Mouse (Mus musculus) limb, embryonic 12.5 days (tissue): ENCODE measurements around the gene Arl15. TPM values are rescaled to one million over a fixed set of nuclear protein-coding genes. Genes with fewer than 3 reads are reported as not detected.

Experiments
- ATAC-seq: fragments of 200-750 bp; cut with Nextera tagmentation; 2 replicates; pipeline ENCODE4 v1.8.0; 2017; ENCODE audit warnings: low read depth, moderate TSS enrichment; ENCODE audit not compliant: insufficient number of reproducible peaks, insufficient read depth, low FRiP score, low TSS enrichment
- H3K27ac ChIP-seq: fragments of 300-500 bp; sonication (generic); 2 replicates; pipeline ENCODE4 v1.5.1; 2016; ENCODE audit warnings: mild to moderate bottlenecking, moderate library complexity
- H3K27me3 ChIP-seq: fragments of 300-500 bp; sonication (generic); 2 replicates; pipeline ENCODE4 v1.6.1; 2016; ENCODE audit warnings: mild to moderate bottlenecking, moderate library complexity
- H3K36me3 ChIP-seq: fragments of 300-500 bp; sonication (generic); 2 replicates; pipeline ENCODE4 v1.6.1; 2016; ENCODE audit warnings: mild to moderate bottlenecking, moderate library complexity
- H3K4me1 ChIP-seq: fragments of 300-500 bp; sonication (generic); replicated peaks from 2 replicates; pipeline ENCODE4 v1.6.1; 2016
- H3K4me2 ChIP-seq: fragments of 300-500 bp; sonication (generic); 2 replicates; pipeline ENCODE4 v1.6.1; 2016; ENCODE audit warnings: mild to moderate bottlenecking, moderate library complexity
- H3K4me3 ChIP-seq: fragments of 300-500 bp; sonication (generic); replicated peaks from 2 replicates; pipeline ENCODE4 v1.5.1; 2016; ENCODE audit warnings: mild to moderate bottlenecking
- H3K9ac ChIP-seq: fragments of 300-500 bp; sonication (generic); replicated peaks from 2 replicates; pipeline ENCODE4 v1.6.1; 2016; ENCODE audit warnings: mild to moderate bottlenecking, moderate library complexity
- H3K9me3 ChIP-seq: fragments of 300-500 bp; sonication (generic); 2 replicates; pipeline ENCODE4 v1.6.1; 2016; ENCODE audit warnings: mild to moderate bottlenecking, moderate library complexity
- WGBS: fragments of 180-500 bp; shearing (Covaris S2); methylation state at CpG from one replicate; pipeline ENCODE4 v1.1.7; 2016; 5-methylcytosine and 5-hydroxymethylcytosine counted together
- polyA plus RNA-seq: library from polyadenylated mRNA; unstranded; fragments of >200 nt; fragmentation: Nextera tagmentation; extraction: Ambion mirVana; gene quantifications from 2 replicates; pipeline ENCODE4 v1.2.1, GENCODE M21; 2016

Gene Arl15
- polyA plus RNA-seq, 1 experiment from 2014 or later = 17.4 TPM

DNA sequence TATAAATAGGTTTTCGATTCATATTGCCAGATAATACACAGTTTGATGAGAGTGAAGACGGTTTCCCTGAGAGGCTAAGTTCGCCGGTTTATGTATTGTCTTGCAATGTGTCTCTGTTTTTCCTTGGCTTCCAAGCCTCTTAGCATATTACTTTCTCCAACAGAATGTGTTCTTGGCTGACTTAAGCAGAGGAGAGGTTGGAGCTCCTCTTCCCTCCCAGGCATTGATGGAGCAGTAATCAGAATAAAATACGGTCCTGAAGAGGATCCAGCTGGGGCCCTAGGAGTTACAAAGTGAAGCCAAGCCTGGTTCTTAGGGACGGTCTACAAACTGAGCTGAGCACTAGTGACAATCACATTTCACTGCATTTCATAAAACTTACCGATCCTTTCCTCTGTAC, 232.4 kb downstream of the Arl15 start:
- Histone ChIP-seq H3K9me3 (no peaks in the 10 kb centered on the region), H3K27me3 (no peaks in the 10 kb centered on the region), H3K27ac (no peak overlapping the region), H3K9ac (no peak overlapping the region), H3K36me3 (no peaks in the 10 kb centered on the region), H3K4me3 (no peak overlapping the region), H3K4me2 (no peak overlapping the region), H3K4me1 (no peaks in the 10 kb centered on the region)
- 85% methylated on average over 7 of the region's 7 CpGs for WGBS
- ATAC-seq = no peak

DNA sequence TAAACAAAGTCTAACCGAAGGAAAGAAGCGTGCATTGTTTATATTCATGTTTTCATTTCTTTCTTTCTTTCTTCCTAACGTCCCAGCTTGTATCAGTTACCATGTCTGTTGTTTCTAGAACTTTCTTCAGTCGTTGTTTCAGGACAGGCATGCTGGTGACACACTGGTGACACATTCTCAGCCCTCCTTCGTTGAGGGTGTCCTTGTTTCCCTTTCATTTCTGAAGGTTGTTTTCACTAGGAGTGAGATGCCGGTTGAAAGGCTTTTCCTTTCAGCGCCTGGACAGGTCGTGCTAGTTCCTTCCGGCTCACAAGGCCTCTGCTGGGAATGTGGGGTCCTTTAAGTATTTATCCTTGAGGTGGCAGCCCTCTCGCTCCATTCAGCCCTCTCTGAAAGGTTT, 253.8 kb downstream of the Arl15 start:
- Histone ChIP-seq H3K27me3 (no peaks in the 10 kb centered on the region), H3K9me3 (no peaks in the 10 kb centered on the region), H3K9ac (no peak overlapping the region), H3K36me3 (no peaks in the 10 kb centered on the region), H3K4me1 (peaks cover 4% of the 10 kb centered on the region; the same call in 1 of the 2 replicates), H3K4me2 (no peak overlapping the region), H3K27ac (no peak overlapping the region), H3K4me3 (no peak overlapping the region)
- 60% methylated on average over 10 of the region's 10 CpGs for WGBS
- ATAC-seq = no peak

DNA sequence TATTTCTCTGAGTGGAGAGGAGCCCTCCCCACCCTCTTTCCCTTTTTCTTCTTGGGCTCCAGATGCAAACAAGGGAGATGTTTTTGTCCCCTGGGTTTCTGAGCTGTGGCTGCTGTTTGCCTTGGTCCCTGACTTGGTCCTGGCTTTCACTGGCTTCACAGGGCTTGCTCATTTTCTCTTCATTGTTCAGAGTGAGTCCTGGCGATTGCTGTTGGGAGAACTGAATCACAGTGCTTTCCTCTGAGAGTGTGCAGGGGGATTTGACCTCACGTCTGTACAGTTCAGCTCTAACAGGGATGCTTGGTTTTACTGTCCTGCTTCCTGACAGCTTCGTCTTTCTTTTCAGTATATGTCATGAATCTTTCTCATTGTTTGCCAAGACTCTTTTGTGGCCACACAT, 254.4 kb downstream of the Arl15 start:
- H3K36me3 ChIP-seq = no peaks in the 10 kb centered on the region
- no peaks in the 10 kb centered on the region for H3K9me3 ChIP-seq
- H3K27me3 ChIP-seq = no peaks in the 10 kb centered on the region
- no peak overlapping the region for H3K9ac ChIP-seq
- no peak overlapping the region for H3K4me2 ChIP-seq
- WGBS = 68% methylated on average over 3 of the region's 3 CpGs
- no peak for ATAC-seq
- no peak overlapping the region for H3K27ac ChIP-seq
- peaks cover 4% of the 10 kb centered on the region; the same call in 1 of the 2 replicates for H3K4me1 ChIP-seq
- H3K4me3 ChIP-seq = no peak overlapping the region

DNA sequence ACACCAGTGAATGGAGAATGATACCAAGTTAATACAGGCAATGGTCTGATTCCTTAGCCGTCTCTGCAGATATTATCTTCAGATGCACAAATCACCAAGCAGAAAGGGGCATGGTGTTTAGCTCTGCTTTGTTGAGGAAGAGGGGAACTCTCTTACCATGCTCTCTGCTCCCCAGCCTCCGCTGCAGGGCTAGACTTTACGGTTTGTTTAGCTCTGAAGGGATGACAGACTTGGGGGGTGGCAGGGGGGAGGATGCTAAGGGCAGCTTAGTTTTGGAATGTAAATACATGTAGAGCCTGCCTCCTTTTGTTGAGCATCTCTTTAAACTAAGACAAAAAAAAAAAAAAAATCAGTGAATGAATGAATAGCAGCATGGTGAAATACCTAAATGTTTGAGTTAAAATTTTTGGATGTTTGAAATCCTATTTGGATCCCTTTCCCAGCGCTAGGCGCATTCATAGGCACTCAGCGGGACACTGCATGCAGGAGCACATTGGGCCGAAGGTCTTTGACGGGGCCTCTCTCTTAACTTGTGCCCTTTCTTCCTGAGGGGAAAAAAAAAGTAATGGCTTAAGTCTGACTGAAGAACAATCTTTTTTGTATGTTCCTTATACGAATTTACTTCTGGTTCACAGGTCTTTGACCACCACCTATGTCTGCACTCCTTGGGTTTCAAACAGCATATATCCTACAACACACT, 257.0 kb downstream of the Arl15 start:
- H3K27ac ChIP-seq = no peak overlapping the region
- ATAC-seq = no peak
- no peak overlapping the region for H3K4me3 ChIP-seq
- peaks cover 4% of the 10 kb centered on the region; the same call in 1 of the 2 replicates for H3K4me1 ChIP-seq
- no peaks in the 10 kb centered on the region for H3K36me3 ChIP-seq
- no peaks in the 10 kb centered on the region for H3K9me3 ChIP-seq
- WGBS = 24% methylated on average over 9 of the region's 9 CpGs
- H3K27me3 ChIP-seq = no peaks in the 10 kb centered on the region
- H3K4me2 ChIP-seq = no peak overlapping the region
- H3K9ac ChIP-seq = no peak overlapping the region

DNA sequence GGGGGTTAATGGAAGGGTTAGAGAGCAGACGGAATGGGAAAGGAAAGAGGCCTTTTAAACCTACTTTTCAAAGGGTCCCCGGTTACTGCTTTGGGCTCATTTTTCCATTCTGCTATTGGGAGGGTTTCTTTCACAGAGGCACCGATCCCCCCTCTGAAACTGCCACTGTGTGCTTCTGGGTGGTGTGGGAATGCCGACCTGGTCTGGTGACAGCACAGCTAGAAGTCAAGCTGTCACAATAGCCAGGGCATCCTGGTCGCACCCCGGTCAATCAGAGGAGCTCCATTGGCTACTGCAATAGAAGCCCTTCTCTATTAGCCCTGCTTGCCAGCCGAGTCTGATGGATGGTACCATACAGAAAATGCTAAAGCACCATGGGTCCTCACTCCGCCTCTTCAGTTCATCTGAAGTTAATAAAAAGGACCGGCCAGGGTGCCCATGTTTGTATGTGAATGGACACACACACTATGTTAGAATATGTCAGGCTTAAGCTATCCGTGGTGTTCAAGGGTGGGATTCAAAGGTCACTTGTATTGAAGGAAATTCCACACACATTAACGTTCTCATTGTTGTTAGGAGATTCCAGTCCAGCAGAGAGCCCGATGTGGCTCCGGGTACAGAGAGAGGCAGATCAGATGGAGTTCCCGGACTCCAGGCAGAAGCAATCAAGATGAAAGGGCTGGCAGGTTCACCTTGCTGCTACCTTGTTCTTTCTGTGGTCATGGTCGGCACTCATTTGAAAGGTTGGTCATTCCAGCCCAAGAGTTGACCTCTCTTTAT, 258.3 kb downstream of the Arl15 start:
- Histone ChIP-seq H3K27me3 (no peaks in the 10 kb centered on the region), H3K9ac (no peak overlapping the region), H3K27ac (no peak overlapping the region), H3K4me3 (no peak overlapping the region), H3K9me3 (no peaks in the 10 kb centered on the region), H3K36me3 (no peaks in the 10 kb centered on the region), H3K4me2 (no peak overlapping the region), H3K4me1 (peaks cover 4% of the 10 kb centered on the region; the same call in 1 of the 2 replicates)
- 71% methylated on average over 15 of the region's 15 CpGs for WGBS
- ATAC-seq = no peak

DNA sequence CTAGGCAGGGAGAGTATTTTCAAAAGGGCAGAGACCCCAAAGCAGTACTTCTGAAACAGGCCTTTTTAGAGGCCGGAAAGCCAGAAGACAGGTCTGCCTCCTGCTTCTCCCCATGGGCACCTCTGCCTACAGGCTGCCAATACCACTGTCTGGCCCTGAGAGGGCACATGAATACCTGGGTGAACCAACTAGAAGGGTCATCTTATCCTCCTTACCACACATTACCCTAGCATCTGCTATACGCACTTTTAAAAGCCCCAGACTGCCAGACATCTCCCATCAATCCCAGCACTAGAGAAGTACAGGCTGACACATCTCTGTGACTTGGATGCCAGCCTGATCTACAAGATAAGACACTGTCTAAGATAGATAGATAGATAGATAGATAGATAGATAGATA, 259.0 kb downstream of the Arl15 start:
- WGBS = 96% methylated on average over 2 of the region's 2 CpGs
- Histone ChIP-seq H3K36me3 (no peaks in the 10 kb centered on the region), H3K9me3 (no peaks in the 10 kb centered on the region), H3K27ac (no peak overlapping the region), H3K4me1 (peaks cover 4% of the 10 kb centered on the region; the same call in 1 of the 2 replicates), H3K4me2 (no peak overlapping the region), H3K9ac (no peak overlapping the region), H3K27me3 (no peaks in the 10 kb centered on the region), H3K4me3 (no peak overlapping the region)
- ATAC-seq = no peak

DNA sequence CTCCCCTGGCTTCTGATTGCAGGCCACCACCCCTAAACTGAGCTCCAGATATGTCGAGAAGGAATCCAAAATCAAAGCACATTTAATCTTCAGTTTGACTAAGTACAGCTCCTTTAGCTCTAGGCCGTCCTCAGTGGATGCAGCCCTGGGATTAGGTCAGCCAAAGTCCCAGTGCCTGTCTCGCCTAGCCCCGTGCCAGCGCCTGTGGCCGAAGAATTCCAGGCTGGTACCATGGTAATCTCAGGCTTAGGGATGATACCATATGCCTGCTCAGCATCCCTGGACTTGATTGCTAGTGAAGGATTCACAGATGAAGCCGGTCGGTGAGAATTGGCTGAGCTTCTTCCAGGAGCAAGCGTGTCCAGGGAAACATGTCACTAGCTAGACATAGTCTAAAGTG, 261.4 kb downstream of the Arl15 start:
- no peak for ATAC-seq
- Histone ChIP-seq H3K4me2 (no peak overlapping the region), H3K4me1 (no peaks in the 10 kb centered on the region), H3K9me3 (no peaks in the 10 kb centered on the region), H3K9ac (no peak overlapping the region), H3K27me3 (no peaks in the 10 kb centered on the region), H3K27ac (no peak overlapping the region), H3K36me3 (no peaks in the 10 kb centered on the region), H3K4me3 (no peak overlapping the region)
- WGBS = 83% methylated on average over 9 of the region's 9 CpGs

DNA sequence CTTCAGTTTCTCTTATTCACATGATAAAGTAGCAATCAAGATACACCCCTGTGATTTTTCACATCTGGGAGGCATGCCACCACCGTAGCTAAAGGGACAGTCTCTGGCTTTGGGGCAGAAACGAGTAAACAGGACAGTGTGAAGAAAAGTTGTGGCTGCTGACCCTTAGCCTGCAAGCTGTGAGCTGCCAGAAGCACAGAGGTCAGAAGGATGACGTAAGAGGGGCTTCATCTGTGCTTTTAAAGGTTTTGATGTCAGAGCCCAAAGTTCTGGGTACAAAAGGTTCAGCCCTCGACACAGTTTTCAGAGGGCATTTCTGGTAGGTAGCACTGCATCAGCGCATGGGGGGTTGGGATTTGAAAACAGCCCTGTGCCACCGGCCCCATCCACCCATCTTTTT, 266.0 kb downstream of the Arl15 start:
- Histone ChIP-seq H3K4me3 (no peak overlapping the region), H3K4me2 (no peak overlapping the region), H3K9ac (no peak overlapping the region), H3K4me1 (no peaks in the 10 kb centered on the region), H3K36me3 (no peaks in the 10 kb centered on the region), H3K9me3 (no peaks in the 10 kb centered on the region), H3K27ac (no peak overlapping the region), H3K27me3 (no peaks in the 10 kb centered on the region)
- ATAC-seq = no peak
- WGBS = 68% methylated on average over 6 of the region's 6 CpGs

DNA sequence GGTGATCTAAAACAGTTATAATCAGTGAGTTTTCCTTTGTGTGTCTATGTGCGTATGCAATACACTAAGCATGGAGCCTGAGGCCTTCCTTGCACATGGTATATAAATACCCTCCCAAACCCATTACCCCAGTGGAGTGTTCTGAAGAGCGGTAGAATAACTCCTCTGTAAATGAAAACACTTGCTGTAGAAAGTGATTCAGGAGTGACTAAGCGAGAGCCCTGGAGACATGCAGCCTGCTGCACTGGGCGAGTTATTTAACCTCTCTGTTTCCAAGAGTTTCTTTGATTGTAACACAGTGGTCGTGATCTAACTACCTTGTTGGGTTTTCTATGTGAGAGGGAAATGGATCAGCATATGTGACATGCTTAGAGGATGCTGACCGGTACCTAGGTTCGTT, 266.9 kb downstream of the Arl15 start:
- H3K4me3 ChIP-seq = no peak overlapping the region
- no peak for ATAC-seq
- no peaks in the 10 kb centered on the region for H3K36me3 ChIP-seq
- H3K9ac ChIP-seq = no peak overlapping the region
- no peaks in the 10 kb centered on the region for H3K9me3 ChIP-seq
- no peaks in the 10 kb centered on the region for H3K4me1 ChIP-seq
- no peak overlapping the region for H3K4me2 ChIP-seq
- 85% methylated on average over 7 of the region's 7 CpGs for WGBS
- no peak overlapping the region for H3K27ac ChIP-seq
- H3K27me3 ChIP-seq = no peaks in the 10 kb centered on the region

DNA sequence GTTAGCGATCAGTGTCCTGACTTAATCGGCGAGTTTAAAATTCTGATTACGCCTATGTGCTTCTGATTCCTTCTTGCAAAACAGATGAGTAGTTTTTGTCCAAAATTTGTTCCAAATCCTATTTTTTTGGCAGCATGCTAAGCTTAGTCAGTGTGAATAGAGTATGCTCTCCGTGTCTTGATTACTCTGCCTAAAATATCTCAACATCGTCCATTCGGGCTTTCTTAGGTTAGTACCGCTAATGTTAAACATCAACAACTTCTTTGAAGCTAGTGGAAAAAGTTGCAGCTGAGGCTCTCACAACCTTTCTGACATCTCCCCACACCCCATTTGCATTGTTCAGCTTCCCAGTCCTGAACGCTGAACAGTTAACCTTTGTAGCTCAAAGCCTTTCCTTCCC, 269.8 kb downstream of the Arl15 start:
- 90% methylated on average over 9 of the region's 9 CpGs for WGBS
- Histone ChIP-seq H3K9ac (no peak overlapping the region), H3K36me3 (no peaks in the 10 kb centered on the region), H3K4me1 (no peaks in the 10 kb centered on the region), H3K4me2 (no peak overlapping the region), H3K27me3 (no peaks in the 10 kb centered on the region), H3K4me3 (no peak overlapping the region), H3K9me3 (no peaks in the 10 kb centered on the region), H3K27ac (no peak overlapping the region)
- no peak for ATAC-seq

DNA sequence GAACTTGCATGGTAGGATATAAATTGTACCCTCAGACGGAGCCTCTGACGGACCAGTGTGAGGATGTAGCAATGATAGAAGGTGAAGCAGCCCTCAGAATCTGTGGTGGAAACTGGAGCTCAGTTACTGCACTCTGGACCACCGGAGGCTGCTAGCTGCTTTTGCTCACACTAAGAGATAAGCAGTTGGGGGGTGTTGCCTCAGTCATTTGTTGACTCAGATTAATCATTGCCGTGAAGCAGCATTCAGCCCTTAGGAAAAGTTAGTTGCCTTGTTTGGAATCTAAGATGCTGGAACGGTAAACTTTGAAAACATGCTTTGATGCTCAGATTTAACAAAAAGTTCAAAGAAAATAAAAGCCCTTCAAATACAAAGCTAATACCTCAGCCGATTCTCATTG, 270.7 kb downstream of the Arl15 start:
- no peaks in the 10 kb centered on the region for H3K9me3 ChIP-seq
- H3K27ac ChIP-seq = no peak overlapping the region
- no peak overlapping the region for H3K4me3 ChIP-seq
- H3K4me1 ChIP-seq = no peaks in the 10 kb centered on the region
- no peak for ATAC-seq
- no peak overlapping the region for H3K9ac ChIP-seq
- H3K27me3 ChIP-seq = no peaks in the 10 kb centered on the region
- no peaks in the 10 kb centered on the region for H3K36me3 ChIP-seq
- 68% methylated on average over 6 of the region's 6 CpGs for WGBS
- no peak overlapping the region for H3K4me2 ChIP-seq
